Mouse (Mus musculus): ENCODE data around the gene Aff1. TPM values are rescaled to one million over a fixed set of nuclear protein-coding genes. Genes with fewer than 3 reads are reported as not detected.

Aff1 gene
- polyA plus RNA-seq, 1 experiment = 16.2 TPM

- WGBS = 90% methylated on average over 6 of the region's 6 CpGs
- TF ChIP-seq CTCF (IDR thresholded peaks at IDR 0.05; ENCODE audit: extremely low read depth, insufficient read depth, insufficient read length, insufficient replicate concordance) (no peak), POLR2A (IDR thresholded peaks at IDR 0.05; ENCODE audit: low read depth, low read length) (no peak)
- Histone ChIP-seq H3K36me3 (ENCODE audit: control insufficient read depth, insufficient read depth, low read length) (no peaks in the 10 kb centered on the region), H3K27ac (ENCODE audit: insufficient read depth, low read length) (no peak overlapping the region), H3K4me3 (ENCODE audit: extremely low read depth, insufficient read depth, insufficient read length) (no peak overlapping the region), H3K4me1 (ENCODE audit: control insufficient read depth, insufficient read depth, insufficient read length) (no peaks in the 10 kb centered on the region), H3K27me3 (ENCODE audit: control insufficient read depth, insufficient read depth, low read length) (no peaks in the 10 kb centered on the region)
- DNase-seq (ENCODE audit: low read depth in 1 of 2, low spot score in 2 of 2) = no peak
These were observed 15.8 kb upstream of the Aff1 start for GRCm38 (mm10) chr5:103676289-103676881.

DNA sequence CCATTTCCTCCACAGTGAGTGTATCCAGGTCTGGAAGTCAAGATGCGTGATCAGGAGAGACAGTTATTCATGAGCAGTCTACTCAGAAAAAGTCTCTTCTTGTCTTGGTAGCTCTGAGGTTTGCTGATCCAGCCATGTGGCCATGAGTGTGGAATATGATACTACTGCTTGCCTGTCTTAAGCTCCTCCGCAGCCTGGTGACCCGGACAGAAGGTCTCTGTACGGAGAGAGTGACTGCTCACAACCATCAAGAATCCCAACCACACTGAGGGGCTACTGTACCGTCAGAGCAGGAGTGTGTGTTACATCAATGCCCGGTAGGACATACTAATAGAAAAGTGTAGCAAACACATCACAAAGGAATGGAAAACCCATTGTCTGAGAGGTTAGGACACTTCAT lies 14.3 kb upstream of the Aff1 start:
- TF ChIP-seq POLR2A (IDR thresholded peaks at IDR 0.05; ENCODE audit: low read depth, low read length) (no peak), CTCF (IDR thresholded peaks at IDR 0.05; ENCODE audit: extremely low read depth, insufficient read depth, insufficient read length, insufficient replicate concordance) (no peak)
- 90% methylated on average over 6 of the region's 6 CpGs for WGBS
- Histone ChIP-seq H3K36me3 (ENCODE audit: control insufficient read depth, insufficient read depth, low read length) (no peaks in the 10 kb centered on the region), H3K4me1 (ENCODE audit: control insufficient read depth, insufficient read depth, insufficient read length) (no peaks in the 10 kb centered on the region), H3K27ac (ENCODE audit: insufficient read depth, low read length) (no peak overlapping the region), H3K4me3 (ENCODE audit: extremely low read depth, insufficient read depth, insufficient read length) (no peak overlapping the region), H3K27me3 (ENCODE audit: control insufficient read depth, insufficient read depth, low read length) (no peaks in the 10 kb centered on the region)
- no peak for DNase-seq (ENCODE audit: low read depth in 1 of 2, low spot score in 2 of 2)

GRCm38 (mm10) chr5:103678974-103679373 lies 13.2 kb upstream of the Aff1 start:
- no peak for DNase-seq (ENCODE audit: low read depth in 1 of 2, low spot score in 2 of 2)
- WGBS = 92% methylated on average over 5 of the region's 5 CpGs
- Histone ChIP-seq H3K27me3 (ENCODE audit: control insufficient read depth, insufficient read depth, low read length) (no peaks in the 10 kb centered on the region), H3K36me3 (ENCODE audit: control insufficient read depth, insufficient read depth, low read length) (no peaks in the 10 kb centered on the region), H3K27ac (ENCODE audit: insufficient read depth, low read length) (no peak overlapping the region), H3K4me1 (ENCODE audit: control insufficient read depth, insufficient read depth, insufficient read length) (no peaks in the 10 kb centered on the region), H3K4me3 (ENCODE audit: extremely low read depth, insufficient read depth, insufficient read length) (no peak overlapping the region)
- TF ChIP-seq CTCF (IDR thresholded peaks at IDR 0.05; ENCODE audit: extremely low read depth, insufficient read depth, insufficient read length, insufficient replicate concordance) (no peak), POLR2A (IDR thresholded peaks at IDR 0.05; ENCODE audit: low read depth, low read length) (no peak)

GRCm38 (mm10) chr5:103680381-103680780 lies 11.8 kb upstream of the Aff1 start:
- DNase-seq (ENCODE audit: low read depth in 1 of 2, low spot score in 2 of 2) = peak; percentile 61 to 78
- Histone ChIP-seq H3K27me3 (ENCODE audit: control insufficient read depth, insufficient read depth, low read length) (no peaks in the 10 kb centered on the region), H3K27ac (ENCODE audit: insufficient read depth, low read length) (no peak overlapping the region), H3K4me3 (ENCODE audit: extremely low read depth, insufficient read depth, insufficient read length) (no peak overlapping the region), H3K4me1 (ENCODE audit: control insufficient read depth, insufficient read depth, insufficient read length) (no peaks in the 10 kb centered on the region), H3K36me3 (ENCODE audit: control insufficient read depth, insufficient read depth, low read length) (no peaks in the 10 kb centered on the region)
- WGBS = 37% methylated on average over 4 of the region's 4 CpGs
- TF ChIP-seq CTCF (IDR thresholded peaks at IDR 0.05; ENCODE audit: extremely low read depth, insufficient read depth, insufficient read length, insufficient replicate concordance) (peak; percentile 85; the same call in 1 of the 2 replicates), POLR2A (IDR thresholded peaks at IDR 0.05; ENCODE audit: low read depth, low read length) (no peak)

- DNase-seq (ENCODE audit: low read depth in 1 of 2, low spot score in 2 of 2) = no peak
- 89% methylated on average over 3 of the region's 3 CpGs for WGBS
- H3K36me3 ChIP-seq (ENCODE audit: control insufficient read depth, insufficient read depth, low read length) = no peaks in the 10 kb centered on the region
- no peaks in the 10 kb centered on the region for H3K4me1 ChIP-seq (ENCODE audit: control insufficient read depth, insufficient read depth, insufficient read length)
- H3K27ac ChIP-seq (ENCODE audit: insufficient read depth, low read length) = no peak overlapping the region
- no peaks in the 10 kb centered on the region for H3K27me3 ChIP-seq (ENCODE audit: control insufficient read depth, insufficient read depth, low read length)
- H3K4me3 ChIP-seq (ENCODE audit: extremely low read depth, insufficient read depth, insufficient read length) = no peak overlapping the region
- TF ChIP-seq POLR2A (IDR thresholded peaks at IDR 0.05; ENCODE audit: low read depth, low read length) (no peak), CTCF (IDR thresholded peaks at IDR 0.05; ENCODE audit: extremely low read depth, insufficient read depth, insufficient read length, insufficient replicate concordance) (no peak)
These were observed 10.3 kb upstream of the Aff1 start for GRCm38 (mm10) chr5:103681824-103682223.

GRCm38 (mm10) chr5:103689645-103690044 lies 2.5 kb upstream of the Aff1 start:
- no peak overlapping the region for H3K27ac ChIP-seq (ENCODE audit: insufficient read depth, low read length)
- TF ChIP-seq POLR2A (IDR thresholded peaks at IDR 0.05; ENCODE audit: low read depth, low read length) (no peak), CTCF (IDR thresholded peaks at IDR 0.05; ENCODE audit: extremely low read depth, insufficient read depth, insufficient read length, insufficient replicate concordance) (no peak)
- no peaks in the 10 kb centered on the region for H3K36me3 ChIP-seq (ENCODE audit: control insufficient read depth, insufficient read depth, low read length)
- WGBS = 92% methylated on average over 5 of the region's 5 CpGs
- H3K27me3 ChIP-seq (ENCODE audit: control insufficient read depth, insufficient read depth, low read length) = no peaks in the 10 kb centered on the region
- no peak overlapping the region for H3K4me3 ChIP-seq (ENCODE audit: extremely low read depth, insufficient read depth, insufficient read length)
- DNase-seq (ENCODE audit: low read depth in 1 of 2, low spot score in 2 of 2) = no peak
- H3K4me1 ChIP-seq (ENCODE audit: control insufficient read depth, insufficient read depth, insufficient read length) = no peaks in the 10 kb centered on the region

DNA sequence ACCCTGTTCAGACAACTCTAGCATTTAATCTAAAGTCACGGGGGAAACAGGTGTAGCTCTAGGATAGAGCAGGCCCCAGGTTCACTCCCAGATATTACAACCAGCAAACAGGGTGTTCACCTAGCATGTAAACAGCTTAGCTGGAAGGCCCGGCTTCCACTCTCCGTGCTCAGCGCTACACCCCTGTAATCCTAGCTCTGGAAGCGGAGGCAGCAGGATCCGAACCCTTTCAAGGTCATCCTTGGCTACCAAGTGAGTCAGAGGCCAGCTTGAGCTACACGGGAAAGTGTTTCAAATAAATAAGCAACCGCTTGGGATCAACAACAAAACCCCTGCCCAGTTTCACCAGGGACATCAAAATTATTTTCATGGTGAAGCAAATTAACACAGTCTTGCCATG lies 2.0 kb upstream of the Aff1 start:
- no peak for TF ChIP-seq POLR2A (IDR thresholded peaks at IDR 0.05; ENCODE audit: low read depth, low read length)
- TF ChIP-seq CTCF (IDR thresholded peaks at IDR 0.05; ENCODE audit: extremely low read depth, insufficient read depth, insufficient read length, insufficient replicate concordance) = no peak
- Histone ChIP-seq H3K36me3 (ENCODE audit: control insufficient read depth, insufficient read depth, low read length) (no peaks in the 10 kb centered on the region), H3K4me1 (ENCODE audit: control insufficient read depth, insufficient read depth, insufficient read length) (no peaks in the 10 kb centered on the region), H3K4me3 (ENCODE audit: extremely low read depth, insufficient read depth, insufficient read length) (no peak overlapping the region), H3K27me3 (ENCODE audit: control insufficient read depth, insufficient read depth, low read length) (no peaks in the 10 kb centered on the region), H3K27ac (ENCODE audit: insufficient read depth, low read length) (no peak overlapping the region)
- 93% methylated on average over 8 of the region's 8 CpGs for WGBS
- DNase-seq (ENCODE audit: low read depth in 1 of 2, low spot score in 2 of 2) = no peak

Measured in spleen, adult 2 months (tissue).